Mouse (Mus musculus) heart, embryonic 15.5 days (tissue): Measurements from ENCODE around the gene Prrg2. TPM values are rescaled to one million over a fixed set of nuclear protein-coding genes. Genes with fewer than 3 reads are reported as not detected.

ENCODE experiments used
- ATAC-seq: fragments of 200-750 bp; cut with Nextera tagmentation; replicated peaks from 2 replicates; pipeline ENCODE4 v1.8.0; 2017; ENCODE audit warnings: low read depth, moderate TSS enrichment; ENCODE audit not compliant: insufficient number of reproducible peaks, insufficient read depth, low FRiP score
- H3K27ac ChIP-seq: fragments of 300-500 bp; sonication (generic); 2 replicates; pipeline ENCODE4 v1.5.1; 2015; ENCODE audit warnings: mild to moderate bottlenecking, inconsistent platforms
- H3K27me3 ChIP-seq: fragments of 300-500 bp; sonication (generic); 2 replicates; pipeline ENCODE4 v1.6.1; 2015; ENCODE audit warnings: inconsistent platforms
- H3K36me3 ChIP-seq: fragments of 300-500 bp; sonication (generic); 2 replicates; pipeline ENCODE4 v1.6.1; 2015; ENCODE audit warnings: mild to moderate bottlenecking, inconsistent platforms
- H3K4me1 ChIP-seq: fragments of 300-500 bp; sonication (generic); replicated peaks from 2 replicates; pipeline ENCODE4 v1.6.1; 2015; ENCODE audit warnings: inconsistent platforms
- H3K4me2 ChIP-seq: fragments of 300-500 bp; sonication (generic); 2 replicates; pipeline ENCODE4 v1.6.1; 2015; ENCODE audit warnings: inconsistent platforms, mild to moderate bottlenecking, moderate library complexity
- H3K4me3 ChIP-seq: fragments of 300-500 bp; sonication (generic); 2 replicates; pipeline ENCODE4 v1.5.1; 2015; ENCODE audit warnings: mild to moderate bottlenecking, inconsistent platforms
- H3K9ac ChIP-seq: fragments of 300-500 bp; sonication (generic); 2 replicates; pipeline ENCODE4 v1.6.1; 2015; ENCODE audit warnings: mild to moderate bottlenecking, inconsistent platforms
- H3K9me3 ChIP-seq: fragments of 300-500 bp; sonication (generic); replicated peaks from 2 replicates; pipeline ENCODE4 v1.6.1; 2016; ENCODE audit warnings: inconsistent platforms
- WGBS: fragments of 180-500 bp; shearing (Covaris S2); methylation state at CpG from one replicate; pipeline ENCODE4 v1.1.7; 2015; ENCODE audit warnings: mixed read lengths; 5-methylcytosine and 5-hydroxymethylcytosine counted together
- polyA plus RNA-seq: library from polyadenylated mRNA; unstranded; fragments of >200 nt; fragmentation: Nextera tagmentation; extraction: Ambion mirVana; gene quantifications from 2 replicates; pipeline ENCODE4 v1.2.1, GENCODE M21; 2015

Gene Prrg2
- polyA plus RNA-seq, 1 experiment from 2014 or later = 12.9 TPM

- H3K4me2 ChIP-seq = no peak overlapping the region
- peaks cover 14% of the 10 kb centered on the region for H3K4me1 ChIP-seq
- WGBS = 93% methylated on average over 26 of the region's 26 CpGs
- H3K9me3 ChIP-seq = no peaks in the 10 kb centered on the region
- peaks cover 85% of the 10 kb centered on the region for H3K36me3 ChIP-seq
- no peaks in the 10 kb centered on the region for H3K27me3 ChIP-seq
- no peak overlapping the region for H3K9ac ChIP-seq
- H3K4me3 ChIP-seq = no peak overlapping the region
- no peak overlapping the region for H3K27ac ChIP-seq
- no peak for ATAC-seq
Observed at GRCm38 (mm10) chr7:45046853-45047350, 15.6 kb downstream of the Prrg2 start.

GRCm38 (mm10) chr7:45045741-45046140, 16.7 kb downstream of the Prrg2 start:
- peaks cover 3% of the 10 kb centered on the region for H3K4me1 ChIP-seq
- 94% methylated on average over 22 of the region's 22 CpGs for WGBS
- no peak overlapping the region for H3K4me3 ChIP-seq
- no peak overlapping the region for H3K4me2 ChIP-seq
- peaks cover 96% of the 10 kb centered on the region for H3K36me3 ChIP-seq
- no peak overlapping the region for H3K27ac ChIP-seq
- no peak for ATAC-seq
- no peaks in the 10 kb centered on the region for H3K27me3 ChIP-seq
- H3K9me3 ChIP-seq = no peaks in the 10 kb centered on the region
- no peak overlapping the region for H3K9ac ChIP-seq

GRCm38 (mm10) chr7:45043307-45043706, 19.2 kb downstream of the Prrg2 start:
- no peak for ATAC-seq
- no peaks in the 10 kb centered on the region for H3K9me3 ChIP-seq
- no peaks in the 10 kb centered on the region for H3K4me1 ChIP-seq
- H3K9ac ChIP-seq = no peak overlapping the region
- no peak overlapping the region for H3K4me2 ChIP-seq
- WGBS = 95% methylated on average over 14 of the region's 14 CpGs
- H3K36me3 ChIP-seq = peaks cover 99% of the 10 kb centered on the region
- H3K27ac ChIP-seq = no peak overlapping the region
- H3K27me3 ChIP-seq = no peaks in the 10 kb centered on the region
- H3K4me3 ChIP-seq = no peak overlapping the region

- no peak overlapping the region for H3K4me2 ChIP-seq
- no peaks in the 10 kb centered on the region for H3K4me1 ChIP-seq
- H3K27ac ChIP-seq = no peak overlapping the region
- no peaks in the 10 kb centered on the region for H3K27me3 ChIP-seq
- H3K9me3 ChIP-seq = no peaks in the 10 kb centered on the region
- ATAC-seq = no peak
- H3K4me3 ChIP-seq = no peak overlapping the region
- 88% methylated on average over 9 of the region's 9 CpGs for WGBS
- H3K36me3 ChIP-seq = peaks cover 97% of the 10 kb centered on the region
- H3K9ac ChIP-seq = no peak overlapping the region
Observed at GRCm38 (mm10) chr7:45040851-45041250, 21.6 kb downstream of the Prrg2 start.

GRCm38 (mm10) chr7:45038411-45038810, 24.1 kb downstream of the Prrg2 start:
- no peak overlapping the region for H3K9ac ChIP-seq
- no peak for ATAC-seq
- no peaks in the 10 kb centered on the region for H3K4me1 ChIP-seq
- no peak overlapping the region for H3K4me2 ChIP-seq
- H3K4me3 ChIP-seq = no peak overlapping the region
- WGBS = 95% methylated on average over 9 of the region's 9 CpGs
- no peaks in the 10 kb centered on the region for H3K9me3 ChIP-seq
- no peaks in the 10 kb centered on the region for H3K27me3 ChIP-seq
- peaks cover 97% of the 10 kb centered on the region for H3K36me3 ChIP-seq
- no peak overlapping the region for H3K27ac ChIP-seq

- Histone ChIP-seq H3K36me3 (peaks cover 97% of the 10 kb centered on the region), H3K4me1 (no peaks in the 10 kb centered on the region), H3K9ac (no peak overlapping the region), H3K9me3 (no peaks in the 10 kb centered on the region), H3K27me3 (no peaks in the 10 kb centered on the region), H3K4me2 (no peak overlapping the region), H3K4me3 (no peak overlapping the region), H3K27ac (no peak overlapping the region)
- no peak for ATAC-seq
- WGBS = 71% methylated on average over 7 of the region's 7 CpGs
Observed at GRCm38 (mm10) chr7:45037720-45038361, 24.6 kb downstream of the Prrg2 start.

- 87% methylated on average over 11 of the region's 11 CpGs for WGBS
- no peaks in the 10 kb centered on the region for H3K27me3 ChIP-seq
- H3K9ac ChIP-seq = no peak overlapping the region
- no peaks in the 10 kb centered on the region for H3K4me1 ChIP-seq
- no peak overlapping the region for H3K4me2 ChIP-seq
- no peak overlapping the region for H3K4me3 ChIP-seq
- H3K27ac ChIP-seq = no peak overlapping the region
- no peaks in the 10 kb centered on the region for H3K9me3 ChIP-seq
- H3K36me3 ChIP-seq = peaks cover 97% of the 10 kb centered on the region
- ATAC-seq = no peak
Observed at GRCm38 (mm10) chr7:45036702-45037101, 25.8 kb downstream of the Prrg2 start.

- ATAC-seq = no peak
- no peak overlapping the region for H3K9ac ChIP-seq
- H3K9me3 ChIP-seq = no peaks in the 10 kb centered on the region
- H3K4me2 ChIP-seq = no peak overlapping the region
- no peak overlapping the region for H3K27ac ChIP-seq
- no peaks in the 10 kb centered on the region for H3K4me1 ChIP-seq
- no peak overlapping the region for H3K4me3 ChIP-seq
- 82% methylated on average over 3 of the region's 3 CpGs for WGBS
- no peaks in the 10 kb centered on the region for H3K27me3 ChIP-seq
- peaks cover 97% of the 10 kb centered on the region for H3K36me3 ChIP-seq
Observed at GRCm38 (mm10) chr7:45035631-45036030, 26.8 kb downstream of the Prrg2 start.

- Histone ChIP-seq H3K4me1 (no peaks in the 10 kb centered on the region), H3K4me3 (no peak overlapping the region), H3K27me3 (no peaks in the 10 kb centered on the region), H3K9me3 (no peaks in the 10 kb centered on the region), H3K4me2 (no peak overlapping the region), H3K27ac (no peak overlapping the region), H3K36me3 (peaks cover 95% of the 10 kb centered on the region), H3K9ac (no peak overlapping the region)
- ATAC-seq = no peak
- WGBS = 92% methylated on average over 19 of the region's 19 CpGs
Observed at GRCm38 (mm10) chr7:45033722-45034359, 28.6 kb downstream of the Prrg2 start.

- Histone ChIP-seq H3K36me3 (peaks cover 89% of the 10 kb centered on the region), H3K9ac (no peak overlapping the region), H3K27ac (no peak overlapping the region), H3K4me1 (no peaks in the 10 kb centered on the region), H3K4me2 (no peak overlapping the region), H3K27me3 (no peaks in the 10 kb centered on the region), H3K9me3 (no peaks in the 10 kb centered on the region), H3K4me3 (no peak overlapping the region)
- 97% methylated on average over 8 of the region's 8 CpGs for WGBS
- ATAC-seq = no peak
Observed at GRCm38 (mm10) chr7:45030857-45031256, 31.6 kb downstream of the Prrg2 start.

- no peak for ATAC-seq
- no peak overlapping the region for H3K9ac ChIP-seq
- 86% methylated on average over 6 of the region's 6 CpGs for WGBS
- H3K4me2 ChIP-seq = no peak overlapping the region
- H3K27me3 ChIP-seq = no peaks in the 10 kb centered on the region
- H3K4me1 ChIP-seq = no peaks in the 10 kb centered on the region
- no peaks in the 10 kb centered on the region for H3K9me3 ChIP-seq
- no peak overlapping the region for H3K4me3 ChIP-seq
- peaks cover 81% of the 10 kb centered on the region for H3K36me3 ChIP-seq
- H3K27ac ChIP-seq = no peak overlapping the region
Observed at GRCm38 (mm10) chr7:45029995-45030394, 32.5 kb downstream of the Prrg2 start.

- H3K4me1 ChIP-seq = no peaks in the 10 kb centered on the region
- no peak overlapping the region for H3K4me2 ChIP-seq
- peaks cover 64% of the 10 kb centered on the region for H3K36me3 ChIP-seq
- 90% methylated on average over 11 of the region's 11 CpGs for WGBS
- H3K27ac ChIP-seq = no peak overlapping the region
- no peaks in the 10 kb centered on the region for H3K9me3 ChIP-seq
- no peak overlapping the region for H3K9ac ChIP-seq
- no peaks in the 10 kb centered on the region for H3K27me3 ChIP-seq
- H3K4me3 ChIP-seq = no peak overlapping the region
- no peak for ATAC-seq
Observed at GRCm38 (mm10) chr7:45028351-45028750, 34.1 kb downstream of the Prrg2 start.
